Mouse (Mus musculus) brain, adult 2 months (tissue): ENCODE measurements around the gene Jsrp1.

Experiments
- DNase-seq: peaks from one replicate; pipeline ENCODE4 v3.0.0; 2011; ENCODE audit warnings: low read depth, low spot score

Jsrp1 gene

DNA sequence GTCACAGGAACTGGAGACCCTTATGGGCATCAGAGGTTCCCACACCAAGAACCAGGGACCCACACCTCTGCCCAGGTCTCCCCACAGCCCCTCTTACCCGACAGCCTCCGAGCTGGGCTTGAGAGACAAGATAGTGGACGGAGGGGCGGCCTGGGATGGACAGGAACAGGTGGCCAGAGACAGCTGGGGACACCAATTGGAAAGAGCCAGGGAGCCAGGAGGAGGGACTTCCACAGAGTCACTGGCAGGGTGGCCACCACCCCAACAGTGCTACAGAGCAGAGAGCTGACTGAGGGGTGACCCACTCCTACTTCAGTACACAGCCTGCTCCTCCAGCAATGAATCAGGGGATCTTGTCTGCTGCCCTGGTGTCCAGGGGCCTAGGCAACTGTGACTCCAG is at the start of gene Jsrp1:
Jsrp1 (minus strand) TSS at position 133 of the 400 bp plus-strand sequence.
- DNase-seq, result no peak

- DNase-seq, result no peak
Observed at GRCm38 (mm10) chr10:80862305-80862704, 49.0 kb upstream of the Jsrp1 start.

DNA sequence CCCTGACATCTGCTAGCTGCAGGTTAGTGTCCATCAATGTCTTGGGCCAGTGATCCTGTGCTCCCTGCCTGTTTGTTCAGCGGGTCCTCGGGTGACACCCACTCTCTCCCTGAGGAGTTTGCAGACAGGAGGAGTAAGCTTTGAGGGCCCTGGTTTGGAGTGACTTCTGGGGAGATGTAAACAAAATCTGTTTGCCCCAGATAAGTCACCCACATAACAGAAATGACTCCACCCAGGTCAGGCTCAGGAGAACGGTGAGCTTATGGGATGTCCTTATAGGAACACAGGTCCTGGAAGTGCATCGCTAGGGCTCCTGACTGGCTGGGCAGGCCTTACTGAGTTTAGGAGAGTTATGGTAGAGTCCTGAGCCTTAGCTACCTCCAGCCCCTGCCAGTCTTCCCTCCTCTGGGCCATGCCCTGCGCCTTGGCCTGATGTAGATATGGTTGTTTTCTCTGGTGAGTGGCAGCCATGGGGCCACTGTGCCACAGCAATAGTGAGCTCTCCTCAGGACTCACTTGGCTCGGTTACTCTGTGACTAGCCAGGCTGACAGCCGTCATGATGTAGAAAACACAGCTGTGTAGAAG is 45.1 kb upstream of the Jsrp1 start:
- DNase-seq, result no peak

DNA sequence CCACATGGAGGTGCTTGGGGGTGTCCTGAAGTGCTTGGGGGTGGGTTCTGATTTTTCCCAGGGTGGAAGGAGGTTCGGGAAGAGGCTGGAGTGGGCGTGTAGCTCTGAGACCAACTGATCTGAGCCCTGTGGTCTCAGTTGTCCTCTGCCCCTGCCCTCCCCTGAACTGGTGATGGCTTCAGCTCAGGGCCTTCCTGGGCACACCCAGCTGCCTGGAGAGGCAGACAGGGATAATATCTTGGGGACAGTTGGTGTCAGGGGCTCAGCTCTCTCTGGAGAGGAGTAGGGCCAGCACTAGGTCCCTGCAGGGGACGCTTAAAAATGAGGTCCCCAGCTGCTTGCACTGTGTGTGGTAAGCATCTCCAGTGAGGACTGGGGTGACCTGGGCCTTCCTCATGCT is 44.5 kb upstream of the Jsrp1 start:
- no peak for DNase-seq

- peak; percentile 93 for DNase-seq
Observed at GRCm38 (mm10) chr10:80857386-80857785, 44.1 kb upstream of the Jsrp1 start.

DNA sequence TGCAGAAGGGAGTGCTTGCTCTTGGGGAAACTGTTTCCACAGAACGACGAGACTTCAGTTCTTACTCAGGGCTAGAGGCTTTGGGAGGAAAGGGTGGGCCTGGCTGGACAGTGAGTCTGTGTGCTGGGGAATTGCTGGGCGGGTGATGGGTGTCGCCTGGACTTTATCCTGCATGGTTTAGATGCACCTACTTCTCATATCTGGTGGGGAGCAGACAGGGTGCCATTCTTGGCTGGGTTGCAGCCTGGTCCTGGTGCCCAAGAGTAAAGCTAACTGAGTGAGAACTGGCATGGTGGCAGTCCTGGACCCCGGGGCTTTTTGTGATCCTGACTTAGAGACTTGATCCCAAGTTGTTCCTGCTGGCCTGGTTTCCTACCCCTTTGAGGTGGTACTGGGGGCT is 43.6 kb upstream of the Jsrp1 start:
- DNase-seq, result no peak

DNA sequence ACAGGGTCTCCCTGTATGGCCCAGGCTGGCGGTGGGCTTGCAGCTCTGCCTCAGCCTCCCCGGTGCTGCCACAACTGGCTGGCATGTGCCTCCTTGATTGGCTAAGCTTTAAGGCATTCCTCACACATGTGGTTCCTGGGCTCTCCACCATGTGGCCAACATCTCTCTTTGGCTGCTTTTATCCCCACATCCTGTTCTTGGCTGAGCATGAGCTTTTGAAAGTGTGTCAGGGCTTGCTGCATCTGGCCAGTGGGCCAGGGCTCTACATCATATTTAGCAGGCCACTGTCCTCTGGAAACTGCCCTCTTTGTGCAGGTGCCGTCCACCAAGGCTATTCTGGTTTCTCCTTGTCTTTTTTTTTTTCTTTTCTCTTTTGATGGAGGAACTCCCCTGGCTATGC is 43.0 kb upstream of the Jsrp1 start:
- DNase-seq, result peak; percentile 72

GRCm38 (mm10) chr10:80855749-80856073 is 42.4 kb upstream of the Jsrp1 start:
- DNase-seq, result peak; percentile 61

DNA sequence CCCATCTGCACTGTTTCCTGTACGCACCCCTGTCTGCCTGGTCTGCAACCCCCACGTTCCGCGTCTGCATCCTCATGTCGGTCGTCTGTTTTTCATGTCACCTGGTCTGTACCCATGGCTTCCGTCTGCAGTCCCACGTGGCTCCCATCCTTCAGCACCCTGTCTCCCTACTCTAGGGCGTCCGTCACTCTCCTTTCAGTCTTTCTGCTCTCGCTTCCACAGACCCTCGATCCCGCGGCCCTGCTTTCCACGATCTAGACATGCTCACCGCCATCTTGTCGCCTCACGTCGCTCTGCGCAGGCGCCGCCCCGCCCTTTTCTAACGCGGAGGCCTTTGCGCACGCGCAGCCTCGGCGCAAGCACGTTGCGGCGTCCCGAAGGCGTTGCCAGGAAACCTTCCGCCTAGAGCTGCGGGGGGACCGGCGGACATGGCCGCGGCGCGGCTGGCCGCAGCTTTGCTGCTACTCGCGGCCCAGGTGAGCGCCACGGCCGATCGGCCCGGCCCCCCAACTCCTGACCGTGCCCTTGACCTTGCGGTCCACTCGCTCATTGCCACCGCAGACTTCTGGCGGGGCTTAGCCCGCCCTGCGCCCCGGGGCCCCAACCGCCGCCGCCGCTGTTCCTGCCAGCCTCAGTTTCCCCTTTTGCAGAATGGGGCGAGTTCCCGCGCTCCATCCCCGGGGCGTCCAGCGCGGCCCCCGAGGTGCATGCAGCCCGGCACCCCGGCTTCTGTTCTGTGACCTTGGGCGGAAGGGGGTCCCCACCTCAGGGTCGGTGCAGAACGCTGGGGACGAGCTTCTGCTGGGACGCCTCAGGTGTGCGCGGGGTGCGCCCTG is 41.8 kb upstream of the Jsrp1 start, which contains the start of the genes Lsm7 and Sppl2b:
Lsm7 (minus strand) TSS at position 297 of the 836 bp plus-strand sequence.
Sppl2b (plus strand) TSS at position 363 of the 836 bp plus-strand sequence.
- DNase-seq, result peak; percentile 98

GRCm38 (mm10) chr10:80848571-80848970 is 35.3 kb upstream of the Jsrp1 start:
- no peak for DNase-seq

- peak; percentile 83 for DNase-seq
Observed at GRCm38 (mm10) chr10:80845732-80846131, 32.4 kb upstream of the Jsrp1 start.

GRCm38 (mm10) chr10:80845055-80845693 is 31.9 kb upstream of the Jsrp1 start:
- DNase-seq, result peak; percentile 62

DNA sequence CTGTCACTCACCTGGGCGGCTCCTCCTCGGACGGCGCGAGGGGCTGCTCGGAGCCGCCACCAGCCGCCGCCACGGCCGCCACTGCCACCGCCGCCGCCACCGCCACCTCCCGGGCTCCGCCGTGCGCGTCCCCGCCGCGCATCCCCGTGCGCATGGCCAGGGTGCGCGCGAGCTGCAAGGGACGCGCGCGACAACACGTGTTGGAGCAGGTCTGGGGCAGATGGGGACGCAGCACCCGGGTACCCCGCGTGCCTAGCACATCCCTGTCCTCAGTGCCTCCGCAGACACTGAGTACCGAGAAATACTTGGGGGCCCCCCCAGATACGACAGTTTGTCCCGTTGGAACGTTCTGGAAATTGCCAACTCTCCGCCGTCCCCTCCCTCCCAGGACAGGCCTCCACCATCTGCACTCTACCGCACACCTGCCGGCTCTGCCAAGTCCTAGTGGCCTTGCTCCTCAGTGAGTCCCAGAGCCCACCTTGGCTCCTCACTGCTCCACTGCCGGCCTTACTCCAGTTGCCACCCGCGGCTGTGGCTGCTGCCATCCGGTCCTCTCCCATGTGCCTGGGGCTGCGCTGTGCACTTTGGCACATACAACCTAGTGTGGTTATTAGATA is 30.7 kb upstream of the Jsrp1 start, which contains the start of gene Lingo3:
Lingo3 (minus strand) TSS at position 109 of the 617 bp plus-strand sequence.
- DNase-seq, result peak; percentile 87

DNA sequence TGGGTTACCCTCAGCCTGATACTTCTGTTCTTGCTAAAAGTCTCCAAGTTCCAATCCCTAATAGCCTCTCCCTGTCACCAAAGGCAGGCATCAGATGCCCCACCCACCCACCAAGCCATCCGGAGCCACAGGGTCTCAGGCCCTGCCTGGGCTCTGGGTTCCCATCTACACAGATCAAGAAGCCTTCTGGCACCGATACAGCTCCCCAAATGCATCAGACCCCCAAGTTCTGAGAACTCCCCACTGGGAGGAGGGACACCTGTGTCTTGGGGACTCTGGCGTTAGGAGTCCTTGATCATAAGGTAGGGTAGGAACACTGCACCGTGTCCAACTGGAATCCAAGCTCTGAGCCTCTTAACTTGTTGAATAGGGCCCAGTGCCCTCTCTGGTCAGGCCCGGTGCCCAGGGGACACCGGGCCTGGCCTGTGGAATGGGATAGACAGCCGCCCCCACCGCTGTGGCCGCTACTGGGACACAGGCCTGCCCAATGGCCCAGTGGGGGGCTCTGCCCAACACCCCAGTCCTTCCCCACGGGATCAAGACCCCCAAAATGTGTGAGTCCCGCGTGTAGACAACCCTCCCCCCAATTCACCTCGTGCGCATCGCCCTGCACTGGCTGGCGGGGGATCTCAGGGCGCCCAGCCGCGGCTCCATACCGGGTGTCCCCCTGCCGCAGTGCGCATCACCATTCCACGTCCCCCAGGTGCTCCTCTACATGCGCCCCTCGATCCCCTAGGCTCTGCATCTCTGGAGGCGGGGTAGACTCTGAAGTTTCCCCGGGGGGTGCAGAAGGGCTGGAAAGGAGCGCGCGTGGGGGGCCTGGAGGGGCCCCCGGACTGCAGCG is 30.0 kb upstream of the Jsrp1 start:
- DNase-seq, result no peak

GRCm38 (mm10) chr10:80842334-80842733 is 29.0 kb upstream of the Jsrp1 start:
- peak; percentile 76 for DNase-seq

GRCm38 (mm10) chr10:80841685-80842084 is 28.4 kb upstream of the Jsrp1 start:
- DNase-seq, result no peak

DNA sequence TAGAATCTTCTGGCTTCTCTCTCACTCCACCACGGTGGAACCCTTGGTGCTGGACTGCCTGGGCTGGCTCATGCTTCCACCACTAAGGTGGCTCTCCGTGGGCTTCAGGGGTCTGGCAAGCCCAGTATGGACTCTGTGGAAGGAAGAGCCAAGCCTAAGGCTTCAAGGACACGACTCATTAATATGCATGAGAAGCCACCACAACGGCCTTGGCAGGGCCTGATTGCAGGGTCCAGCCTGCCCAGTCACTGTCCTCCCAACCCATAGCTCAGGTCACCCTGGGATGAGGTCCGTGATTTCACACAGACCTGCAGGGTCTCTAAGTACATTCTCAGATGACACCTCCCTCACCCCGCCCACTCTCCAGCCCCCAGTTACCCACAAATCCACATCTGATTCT is 26.6 kb upstream of the Jsrp1 start:
- DNase-seq, result no peak

GRCm38 (mm10) chr10:80838346-80838912 is 25.1 kb upstream of the Jsrp1 start:
- DNase-seq, result peak; percentile 72

DNA sequence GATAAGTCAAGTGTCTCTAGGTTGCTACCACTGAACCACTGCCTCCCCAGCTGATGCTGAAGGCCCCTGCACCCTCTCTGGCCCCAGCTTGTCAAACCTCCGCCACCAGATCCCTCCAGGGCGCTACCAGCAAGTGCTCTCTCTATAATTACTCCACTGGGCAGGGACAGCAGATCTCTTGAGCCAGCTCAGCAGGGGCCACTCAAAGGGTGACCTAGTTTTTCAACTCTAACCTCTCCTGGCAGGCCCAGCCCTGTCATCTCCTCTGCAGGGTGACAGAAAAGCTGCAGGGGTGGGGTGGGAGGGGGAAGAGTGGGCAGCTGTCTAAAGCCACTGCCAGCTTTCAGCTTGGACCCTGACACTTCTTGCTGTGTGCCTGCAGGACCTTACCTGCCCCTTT is 24.5 kb upstream of the Jsrp1 start:
- peak; percentile 84 for DNase-seq

DNA sequence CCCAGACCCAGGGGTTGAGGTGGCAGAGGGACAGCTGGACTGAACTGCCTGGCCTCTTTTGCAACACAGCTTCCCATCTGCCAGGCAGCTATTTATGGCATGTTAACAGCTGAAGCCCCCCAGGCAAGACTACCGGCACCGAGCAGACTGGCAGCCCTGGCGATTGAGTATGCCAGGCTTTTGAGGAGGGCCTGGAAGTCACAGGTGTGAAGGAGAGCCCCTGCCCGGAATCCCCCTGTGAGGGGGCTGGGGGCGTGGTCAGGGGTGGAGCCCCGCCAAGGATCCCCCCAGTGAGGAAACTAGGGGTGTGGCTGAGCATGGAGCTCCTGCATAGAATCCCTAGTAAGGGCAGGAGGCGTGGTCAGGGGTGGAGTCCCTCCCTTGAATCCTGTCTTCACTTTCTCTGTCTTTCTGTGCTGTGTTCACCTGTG is 23.7 kb upstream of the Jsrp1 start:
- DNase-seq, result peak; percentile 77

DNA sequence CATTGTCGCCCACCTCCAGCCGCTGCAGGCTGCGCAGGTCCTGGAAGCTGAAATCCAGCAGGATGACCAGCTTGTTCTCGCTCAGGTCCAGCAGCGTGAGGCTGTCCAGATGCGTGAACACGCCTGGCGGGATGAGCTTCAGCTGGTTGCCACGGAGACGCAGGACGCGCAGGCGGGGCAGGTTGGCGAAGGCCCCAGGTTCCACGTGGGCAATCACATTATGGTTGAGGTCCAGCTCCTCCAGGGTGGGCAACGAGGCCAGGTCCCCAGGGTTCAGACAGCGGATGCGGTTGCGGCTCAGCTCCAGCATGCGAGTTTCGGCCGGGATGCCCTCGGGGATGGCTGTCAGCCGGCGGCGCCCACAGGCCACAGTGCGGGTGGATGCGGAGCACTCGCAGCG is 22.3 kb upstream of the Jsrp1 start:
- DNase-seq, result no peak
